Comparison of ENCODE assay signal across 28 mouse cellular contexts in the genomic region with DNA sequence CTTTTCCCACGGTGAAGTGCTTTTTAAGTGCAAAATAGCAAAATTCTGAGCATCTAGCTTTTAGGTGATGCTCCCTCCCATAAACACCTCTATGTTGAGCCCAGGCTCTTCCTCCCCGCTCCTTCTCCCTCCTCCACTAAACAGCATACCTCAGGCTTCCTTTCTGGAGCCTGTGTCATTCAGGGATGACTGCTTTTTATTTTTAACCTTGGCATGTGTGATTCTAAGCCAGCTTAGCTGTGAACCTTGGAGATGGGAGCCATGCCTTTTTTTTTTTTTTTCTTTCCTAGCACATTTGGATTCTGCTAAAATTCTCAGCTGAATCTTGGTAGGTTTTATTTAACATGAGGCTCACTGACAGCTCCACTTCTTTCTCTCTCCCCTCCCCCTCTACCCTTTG. TPM values are rescaled to one million over a fixed set of nuclear protein-coding genes. Genes with fewer than 3 reads are reported as not detected.
A peak's percentile ranks its signal among the peaks of the same experiment; 100 is the strongest.
DNase-seq lines count a peak whose midpoint lies in the region; ATAC-seq and TF ChIP-seq lines count a peak whose summit lies in the region.
"Had no signal": no experiment of that assay in that cellular context is flagged by ENCODE, and none has a peak within 500 bp of the region (broad histone marks: within the 10 kb centered on the region; RNA-seq: fewer than 3 reads in every experiment).

No protein-coding gene starts in this region.

- no peaks in the 10 kb centered on the region for H3K9me3 ChIP-seq in midbrain, embryonic 15.5 days
- no peaks in the 10 kb centered on the region for H3K9me3 ChIP-seq in midbrain, embryonic 14.5 days (ENCODE audit: control insufficient read depth, low read length)
- no peaks in the 10 kb centered on the region for H3K9me3 ChIP-seq in neural tube, embryonic 15.5 days (replicated peaks)
- H3K9me3 ChIP-seq: forebrain, embryonic 13.5 days; liver, embryonic 12.5 days; midbrain, embryonic 12.5 days had no signal

- no peak for TF ChIP-seq POLR2A in cortical plate, adult 2 months (IDR thresholded peaks at IDR 0.05; ENCODE audit: extremely low read depth, insufficient read depth, low read length)

- no peak for DNase-seq in frontal cortex, postnatal 14 days (ENCODE audit: low spot score in 2 of 2)
- DNase-seq in midbrain, embryonic 14.5 days, result no peak
- DNase-seq: adrenal gland, postnatal 25 days; cerebellum, adult 18-20 months; gastrocnemius, postnatal 25 days; heart, adult 18-20 months; heart, postnatal 36 days; kidney, adult 2 months; kidney, postnatal 36 days; left cerebral cortex, postnatal 4 days; liver, postnatal 0 days; lung, postnatal 36 days; spleen, adult 18-20 months; thymus, adult 18-20 months; thymus, postnatal 25 days had no signal

- peaks cover 19% of the 10 kb centered on the region for H3K4me1 ChIP-seq in midbrain, embryonic 15.5 days
- peaks cover 2% of the 10 kb centered on the region; the same call in 1 of the 2 replicates for H3K4me1 ChIP-seq in midbrain, embryonic 14.5 days (ENCODE audit: control insufficient read depth, insufficient read depth, low read length)
- no peaks in the 10 kb centered on the region for H3K4me1 ChIP-seq in cortical plate, adult 2 months (ENCODE audit: control insufficient read depth, insufficient read depth, low read length)
- H3K4me1 ChIP-seq in neural tube, embryonic 15.5 days, result peaks cover 20% of the 10 kb centered on the region
- H3K4me1 ChIP-seq: liver, embryonic 12.5 days had no signal

- H3K27me3 ChIP-seq in midbrain, embryonic 15.5 days (replicated peaks), result peaks cover 37% of the 10 kb centered on the region
- peaks cover 38% of the 10 kb centered on the region for H3K27me3 ChIP-seq in midbrain, embryonic 14.5 days (ENCODE audit: control insufficient read depth, insufficient read depth, low read length)
- H3K27me3 ChIP-seq in neural tube, embryonic 15.5 days (replicated peaks), result peaks cover 46% of the 10 kb centered on the region

- no peaks in the 10 kb centered on the region for H3K36me3 ChIP-seq in midbrain, embryonic 15.5 days (replicated peaks)
- no peaks in the 10 kb centered on the region for H3K36me3 ChIP-seq in midbrain, embryonic 14.5 days (ENCODE audit: control insufficient read depth, insufficient read depth, low read length)
- H3K36me3 ChIP-seq in neural tube, embryonic 15.5 days, result no peaks in the 10 kb centered on the region
- H3K36me3 ChIP-seq: liver, embryonic 12.5 days; midbrain, embryonic 12.5 days had no signal

- H3K9ac ChIP-seq in midbrain, embryonic 15.5 days, result no peak overlapping the region
- no peak overlapping the region for H3K9ac ChIP-seq in midbrain, embryonic 14.5 days (replicated peaks; ENCODE audit: low read length)
- H3K9ac ChIP-seq in neural tube, embryonic 15.5 days (replicated peaks), result no peak overlapping the region
- H3K9ac ChIP-seq: forebrain, embryonic 13.5 days; liver, embryonic 12.5 days; liver, postnatal 0 days; midbrain, embryonic 12.5 days had no signal

- no peak for TF ChIP-seq CTCF in cortical plate, adult 2 months (IDR thresholded peaks at IDR 0.05; ENCODE audit: extremely low read depth, insufficient read depth, low read length)

- peak; percentile 42 for ATAC-seq in frontal cortex, adult (ENCODE audit: low TSS enrichment)
- ATAC-seq in midbrain, embryonic 15.5 days (replicated peaks), result no peak
- ATAC-seq in midbrain, embryonic 14.5 days (ENCODE audit: low FRiP score, low TSS enrichment), result no peak
- no peak for ATAC-seq in neural tube, embryonic 15.5 days (ENCODE audit: low FRiP score)
- ATAC-seq in inflammation-experienced regulatory T-cells, adult 6 months, result no peak
- ATAC-seq: CD4-positive, CD25-positive, alpha-beta regulatory T cell, adult 4 months; forebrain, embryonic 13.5 days; liver, embryonic 12.5 days; liver, postnatal 0 days had no signal

- peak overlapping the region; percentile 5; the same call in 1 of the 2 replicates for H3K4me3 ChIP-seq in midbrain, embryonic 15.5 days
- no peak overlapping the region for H3K4me3 ChIP-seq in midbrain, embryonic 14.5 days (replicated peaks; ENCODE audit: low read depth, low read length)
- peak overlapping the region; percentile 68 for H3K4me3 ChIP-seq in cortical plate, adult 2 months (ENCODE audit: insufficient read depth, low read length)
- peak overlapping the region; percentile 54 for H3K4me3 ChIP-seq in neural tube, embryonic 15.5 days (replicated peaks)
- H3K4me3 ChIP-seq: erythroblast, embryonic 14.5 days; forebrain, embryonic 13.5 days; layer of hippocampus, adult 2 months; liver, embryonic 12.5 days; midbrain, embryonic 12.5 days; myocyte had no signal

- H3K27ac ChIP-seq in midbrain, embryonic 15.5 days, result no peak overlapping the region
- no peak overlapping the region for H3K27ac ChIP-seq in midbrain, embryonic 14.5 days (replicated peaks; ENCODE audit: low read depth, low read length)
- H3K27ac ChIP-seq in cortical plate, adult 2 months (ENCODE audit: insufficient read depth, low read length), result no peak overlapping the region
- no peak overlapping the region for H3K27ac ChIP-seq in neural tube, embryonic 15.5 days (replicated peaks)
- H3K27ac ChIP-seq: forebrain, embryonic 13.5 days; layer of hippocampus, adult 2 months; liver, embryonic 12.5 days; midbrain, embryonic 12.5 days had no signal

- H3K4me2 ChIP-seq in midbrain, embryonic 15.5 days, result peak overlapping the region; percentile 76; the same call in 1 of the 2 replicates
- H3K4me2 ChIP-seq in midbrain, embryonic 14.5 days (ENCODE audit: low read length), result no peak overlapping the region
- peak overlapping the region; percentile 90 for H3K4me2 ChIP-seq in neural tube, embryonic 15.5 days
- H3K4me2 ChIP-seq: forebrain, embryonic 13.5 days; heart, embryonic 11.5 days; liver, embryonic 12.5 days; midbrain, embryonic 12.5 days had no signal

- 88% methylated on average over 2 of the region's 2 CpGs for WGBS in midbrain, embryonic 15.5 days
- 90% methylated on average over 2 of the region's 2 CpGs for WGBS in midbrain, embryonic 14.5 days
- 83% methylated on average over 2 of the region's 2 CpGs for WGBS in neural tube, embryonic 15.5 days

RNA-seq across cellular contexts. Expression of a gene that starts 3.2 kb away (rescaled TPM):
- polyA plus RNA-seq in midbrain, embryonic 15.5 days (2015; fragmentation: Nextera tagmentation; extraction: Ambion mirVana), result 13.4 and 14.9 TPM in 2 replicates
- polyA plus RNA-seq in midbrain, embryonic 14.5 days (2014; fragmentation: Nextera tagmentation; extraction: Ambion mirVana), result 10.2 and 13.9 TPM in 2 replicates
- 43.4 and 44.2 TPM in 2 replicates for polyA plus RNA-seq in cortical plate, adult 2 months (2012; rRNA removed)
- polyA plus RNA-seq in neural tube, embryonic 15.5 days (2015; fragmentation: Nextera tagmentation; extraction: Ambion mirVana), result 18.1 and 25.1 TPM in 2 replicates
- polyA plus RNA-seq in inflammation-experienced regulatory T-cells, adult 6 months (2017; shearing (Covaris generic)), result not detected
- polyA plus RNA-seq: CD4-positive, CD25-positive, alpha-beta regulatory T cell, adult 4 months; erythroblast, embryonic 14.5 days; liver, postnatal 0 days; myocyte had no signal

Comparison
In these comparisons a context has a peak if more than half of its experiments do, and no peak if none do; other contexts are left out.
1. RNA of a gene that starts 3.2 kb away (polyA plus RNA-seq): 43.4 to 44.2 TPM in cortical plate, adult 2 months, 18.1 to 25.1 TPM in neural tube, embryonic 15.5 days, 13.4 to 14.9 TPM in midbrain, embryonic 15.5 days and 10.2 to 13.9 TPM in midbrain, embryonic 14.5 days; not detected in inflammation-experienced regulatory T-cells, adult 6 months; every median in the first group is over 10 times any median in the second.